Mouse (Mus musculus) megakaryocyte, adult 5-6 weeks (primary cell): Measurements from ENCODE around the gene Pheta1. TPM values are rescaled to one million over a fixed set of nuclear protein-coding genes. Genes with fewer than 3 reads are reported as not detected.

Source experiments
- ATAC-seq: 2 replicates; pipeline ENCODE4 v1.8.0; 2016; ENCODE audit warnings: mild to moderate bottlenecking, inconsistent platforms; ENCODE audit not compliant: poor library complexity, severe bottlenecking
- total RNA-seq, 2 experiments: library from RNA; stranded (forward) in 1 of 2; stranded (reverse) in 1 of 2; fragments of 153-499, 151-499 nt in 1 of 2; fragments of 221-1000, 200-1000 nt in 1 of 2; gene quantifications; 2 replicates each; pipeline versions ENCODE4 v1.2.3 to v1.2.4; 2015 to 2017

Pheta1 gene
- total RNA-seq, 2 experiments from 2014 or later, result 1.2 to 1.8 TPM

DNA sequence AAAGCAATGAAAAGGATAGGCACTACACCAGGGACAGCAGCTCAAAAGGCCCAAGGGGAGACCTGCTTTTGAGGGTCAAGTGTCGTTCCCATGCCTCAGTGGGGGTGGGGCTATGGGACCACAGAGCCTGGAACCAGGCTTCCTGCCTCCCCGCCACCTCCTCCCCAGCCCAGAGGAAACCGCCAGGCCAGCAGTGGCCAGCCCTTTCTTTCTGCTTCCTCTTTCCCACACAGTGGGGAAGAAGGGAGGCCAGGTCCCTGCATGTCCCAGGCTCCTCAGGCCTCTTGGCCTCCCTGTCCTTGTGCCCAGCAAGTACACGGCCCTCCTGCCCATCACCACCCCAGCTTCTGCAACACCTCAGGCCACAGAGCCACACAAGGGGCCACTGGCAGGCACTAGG, 24.7 kb upstream of the Pheta1 start:
- ATAC-seq, result peak; percentile 89

DNA sequence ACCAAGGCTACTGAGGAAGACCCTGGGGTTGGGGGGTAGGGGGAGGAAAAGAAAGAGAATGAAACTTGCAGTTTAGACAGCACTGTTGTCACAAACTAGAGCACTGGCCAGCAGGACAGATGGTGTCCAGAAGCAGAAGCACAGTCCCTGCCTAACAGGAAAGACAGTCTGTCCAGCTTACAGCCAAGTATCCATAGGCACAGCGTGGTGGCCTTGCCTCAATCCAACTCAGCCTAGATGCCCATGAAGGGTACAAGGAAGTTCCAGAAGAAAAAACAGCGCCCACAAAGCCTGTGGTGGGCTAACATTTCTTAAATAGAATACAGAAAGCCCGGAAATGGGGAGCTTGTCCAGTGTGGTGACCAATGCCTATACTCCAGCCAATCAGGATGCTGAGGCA, 23.2 kb upstream of the Pheta1 start:
- ATAC-seq, result no peak

DNA sequence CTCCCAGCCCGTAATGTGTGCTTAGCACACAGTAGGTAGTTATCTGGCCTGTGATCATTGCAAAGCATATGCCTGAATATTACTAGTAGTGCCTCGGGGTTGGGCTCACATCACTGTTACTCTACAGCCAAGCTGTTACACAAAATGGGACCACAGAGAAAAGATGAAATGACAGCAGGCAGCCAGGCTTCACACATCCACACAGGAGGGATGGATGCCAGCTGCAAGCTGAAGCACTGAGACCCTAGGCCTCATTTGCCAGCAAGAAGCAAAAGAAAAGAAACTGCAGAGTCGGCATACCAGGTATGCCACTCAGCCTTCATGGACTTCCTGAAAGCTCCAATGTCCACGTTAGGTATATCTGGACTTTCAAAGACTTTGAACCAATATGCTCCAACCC, 20.9 kb upstream of the Pheta1 start:
- ATAC-seq, result no peak

DNA sequence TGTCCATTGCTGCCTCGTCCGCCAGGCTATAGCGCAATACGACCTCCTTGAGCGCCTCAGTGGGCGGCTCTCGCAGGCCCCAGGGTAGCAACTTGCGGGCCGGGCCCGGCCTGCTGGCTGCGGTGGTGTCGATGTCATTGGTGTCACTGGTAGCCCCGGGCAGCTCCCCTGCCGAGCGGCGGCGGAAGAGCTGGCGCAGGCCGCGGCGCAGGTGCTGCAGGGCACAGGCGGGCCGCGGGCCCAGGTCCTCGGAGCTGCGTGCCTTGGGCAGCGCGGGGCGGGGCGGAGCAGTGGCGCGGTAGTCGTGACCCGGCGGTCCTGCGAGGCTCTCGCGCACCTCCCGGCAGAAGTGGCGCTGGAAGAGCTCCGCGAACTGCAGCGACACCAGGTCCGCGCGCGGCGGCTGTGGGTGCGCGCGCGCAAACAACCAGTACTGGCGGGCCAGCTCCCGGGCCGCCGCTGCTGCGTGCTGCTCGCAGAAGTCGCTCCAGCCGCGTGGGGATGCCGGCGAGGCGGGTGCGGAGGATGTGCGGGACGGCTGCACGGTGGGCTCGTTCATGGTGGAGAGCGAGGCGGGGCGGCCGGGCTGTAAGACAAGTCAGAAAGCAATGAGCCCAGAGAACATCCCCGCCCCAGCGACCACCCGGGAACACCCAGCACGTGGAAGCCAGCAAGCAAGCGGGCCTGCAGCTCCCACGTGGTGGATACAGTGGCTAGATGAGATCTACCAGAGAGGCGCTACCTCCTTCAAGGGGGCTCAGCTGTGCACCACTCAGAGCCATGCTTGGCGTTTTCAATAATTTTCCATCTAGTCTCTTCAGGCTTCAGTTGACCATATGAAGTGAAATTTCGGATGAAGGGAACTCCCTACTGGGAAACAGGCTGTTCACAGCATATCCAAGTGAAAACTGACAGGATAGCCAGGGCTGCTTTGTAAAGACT, 20.0 kb upstream of the Pheta1 start:
- no peak for ATAC-seq

DNA sequence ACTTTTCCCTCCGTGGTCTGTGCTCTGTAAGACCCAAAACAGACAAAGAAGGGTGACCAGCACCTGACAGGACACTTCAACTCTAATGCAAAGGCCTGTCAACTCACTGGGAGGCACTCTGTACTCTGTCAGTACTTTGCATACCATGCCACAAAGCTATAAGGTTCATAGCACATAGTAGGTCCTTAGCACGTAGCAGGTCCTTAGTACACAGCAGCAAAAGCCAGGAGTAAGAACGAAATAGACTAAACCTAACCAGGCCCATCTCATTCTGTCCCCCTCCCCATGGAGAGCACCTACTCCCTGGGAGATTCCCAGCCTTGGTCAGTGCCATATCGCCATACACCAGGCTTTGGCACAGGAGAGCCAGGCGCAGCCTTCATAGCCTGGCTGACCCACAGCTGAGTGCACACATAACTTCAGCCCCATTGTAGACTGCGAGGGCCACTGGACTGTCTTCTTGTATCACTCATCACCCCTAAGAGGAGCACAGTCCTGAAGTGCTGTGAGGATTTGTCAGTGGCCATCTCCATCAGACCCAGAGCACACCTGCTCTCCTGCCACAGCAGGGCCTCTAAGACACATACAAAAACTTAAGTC, 17.7 kb upstream of the Pheta1 start:
- no peak for ATAC-seq

DNA sequence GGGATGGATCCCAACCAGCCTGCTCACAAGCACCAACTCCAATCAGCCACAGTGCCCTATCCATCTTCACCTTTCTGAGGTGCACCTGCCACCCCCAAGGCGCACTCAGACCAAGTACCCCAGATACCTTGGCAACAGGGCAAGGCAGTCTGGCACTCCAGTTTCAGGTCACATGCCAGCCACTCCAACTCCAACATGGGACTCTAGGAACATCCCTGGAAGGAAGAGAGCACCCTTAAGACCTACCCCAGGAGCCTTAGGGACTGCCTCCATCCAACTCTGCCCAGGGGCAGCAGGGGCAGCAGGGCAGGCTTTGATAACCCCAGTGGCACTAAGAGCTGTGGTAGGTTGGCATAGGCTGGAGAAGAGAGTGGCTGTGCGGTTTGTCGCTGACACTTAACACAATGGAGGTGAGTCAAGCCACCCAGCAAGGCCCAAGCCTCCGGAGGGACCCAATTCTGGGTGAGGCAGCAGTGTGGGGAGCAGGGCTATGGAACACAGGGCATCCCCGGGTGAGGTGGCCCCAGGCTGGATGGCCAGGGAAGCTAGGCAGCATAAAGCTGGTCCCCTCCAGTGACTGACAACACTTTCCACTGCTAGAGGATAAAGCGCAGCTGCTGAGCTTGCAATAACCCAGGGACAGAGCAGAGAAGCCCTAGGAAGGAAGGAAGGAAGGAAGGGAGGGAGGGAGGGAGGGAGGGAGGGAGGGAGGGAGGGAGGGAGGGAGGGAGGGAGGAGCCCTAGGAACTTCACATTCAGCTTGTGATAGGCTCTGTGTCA, 16.2 kb upstream of the Pheta1 start:
- ATAC-seq, result no peak

DNA sequence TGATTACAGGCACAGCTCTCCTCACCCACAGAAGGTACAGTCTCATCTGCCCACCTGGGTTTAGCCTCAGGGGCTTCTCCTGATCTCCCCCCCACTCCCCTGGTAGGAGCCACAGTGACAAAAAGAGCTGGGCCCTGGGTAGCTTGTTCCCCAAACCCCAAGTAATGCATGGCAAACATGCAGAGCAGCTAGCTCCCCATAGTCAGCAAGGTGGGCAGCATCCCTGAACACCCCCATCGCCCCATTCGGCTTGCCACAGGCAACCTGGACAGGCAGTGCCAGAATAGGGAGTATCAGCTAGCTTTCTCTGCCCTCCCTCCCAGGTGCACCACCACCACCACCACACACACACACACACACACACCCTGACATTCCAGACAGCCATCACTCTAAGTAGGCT, 15.6 kb upstream of the Pheta1 start:
- no peak for ATAC-seq

DNA sequence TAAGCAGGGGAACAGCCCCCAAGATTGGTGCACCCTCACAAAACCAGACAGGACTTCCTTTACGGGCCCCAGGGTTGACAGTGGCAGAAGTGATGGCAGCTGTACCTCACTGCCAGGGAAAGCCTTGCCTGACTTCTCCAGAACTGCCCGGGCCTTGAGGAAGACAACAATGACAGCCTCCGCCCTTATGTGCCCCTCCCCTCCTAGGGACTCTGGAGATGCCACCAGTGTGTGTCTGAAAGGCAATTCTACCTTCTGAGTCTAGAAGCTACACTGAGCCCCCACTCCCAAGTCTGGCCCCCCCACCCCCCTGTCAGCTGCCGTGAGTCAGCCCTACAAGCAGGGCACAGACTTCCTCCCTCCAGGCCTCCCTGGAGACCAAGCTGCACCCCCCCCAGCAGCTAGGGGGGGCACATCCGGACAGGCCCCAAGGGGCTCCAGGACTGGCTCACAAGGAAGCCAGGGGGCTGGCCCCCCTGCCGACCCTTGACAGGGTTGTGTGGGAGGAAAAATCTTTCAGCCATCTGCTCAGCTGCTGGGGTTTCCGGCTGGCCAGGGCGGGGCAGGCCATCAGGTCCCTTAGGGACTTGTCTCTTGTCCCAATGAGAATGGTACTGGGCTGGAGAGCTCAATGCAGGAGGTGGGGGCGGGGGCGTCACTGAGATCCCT, 15.1 kb upstream of the Pheta1 start:
- ATAC-seq, result no peak

DNA sequence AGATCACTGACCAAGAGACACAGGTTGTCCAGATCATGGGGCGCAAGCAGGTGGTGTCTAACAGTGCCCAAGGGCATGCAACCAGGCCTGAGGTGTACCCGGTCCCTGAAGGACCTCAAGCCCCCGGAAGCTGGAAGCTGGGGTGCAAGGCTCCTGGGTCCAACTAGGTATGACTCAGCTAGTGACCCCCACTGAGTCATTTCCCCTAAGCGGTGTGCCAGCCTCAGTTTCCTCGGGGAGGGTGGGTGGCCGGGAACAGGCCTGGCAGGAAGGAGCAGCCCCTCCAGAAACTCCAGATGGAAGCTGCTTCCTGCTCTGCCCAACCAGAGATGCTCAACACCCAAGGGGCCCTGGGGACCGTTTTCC, 14.6 kb upstream of the Pheta1 start:
- no peak for ATAC-seq

DNA sequence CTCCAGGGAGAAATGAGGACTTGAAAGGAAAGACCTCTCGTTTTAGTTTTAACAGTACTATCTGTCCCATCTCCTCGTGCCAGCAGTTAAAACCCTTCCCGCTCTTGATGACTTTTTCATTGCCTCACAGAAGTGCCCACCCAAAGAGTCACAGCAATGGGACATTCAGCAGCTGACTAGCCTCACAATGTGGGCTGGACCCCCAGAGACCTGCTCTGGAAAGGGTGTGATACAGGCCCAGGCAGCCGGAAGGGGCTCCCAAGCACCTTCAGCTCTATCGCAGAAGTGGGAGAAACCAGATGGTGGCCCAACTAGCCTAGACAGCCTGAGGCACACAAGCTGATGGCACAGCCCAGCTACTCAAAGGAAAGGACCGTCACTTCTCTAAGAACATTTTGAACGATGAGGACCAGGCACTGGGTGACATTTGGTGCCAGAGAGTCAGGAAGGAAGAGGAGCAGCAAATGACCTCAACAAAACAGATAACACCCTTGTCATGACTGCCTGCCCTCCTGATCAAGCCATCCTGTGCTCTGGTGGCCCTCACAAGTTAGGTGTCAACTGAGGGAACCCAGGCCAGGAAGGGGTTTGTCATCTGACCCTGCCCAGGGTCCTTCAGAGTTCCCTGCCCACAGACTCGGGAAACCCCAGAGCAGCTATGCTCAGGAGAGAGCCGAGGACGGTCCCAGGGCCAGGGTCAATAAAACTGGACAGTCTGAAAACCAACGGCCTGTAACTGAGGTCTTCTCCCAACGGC, 13.6 kb upstream of the Pheta1 start:
- ATAC-seq, result no peak

DNA sequence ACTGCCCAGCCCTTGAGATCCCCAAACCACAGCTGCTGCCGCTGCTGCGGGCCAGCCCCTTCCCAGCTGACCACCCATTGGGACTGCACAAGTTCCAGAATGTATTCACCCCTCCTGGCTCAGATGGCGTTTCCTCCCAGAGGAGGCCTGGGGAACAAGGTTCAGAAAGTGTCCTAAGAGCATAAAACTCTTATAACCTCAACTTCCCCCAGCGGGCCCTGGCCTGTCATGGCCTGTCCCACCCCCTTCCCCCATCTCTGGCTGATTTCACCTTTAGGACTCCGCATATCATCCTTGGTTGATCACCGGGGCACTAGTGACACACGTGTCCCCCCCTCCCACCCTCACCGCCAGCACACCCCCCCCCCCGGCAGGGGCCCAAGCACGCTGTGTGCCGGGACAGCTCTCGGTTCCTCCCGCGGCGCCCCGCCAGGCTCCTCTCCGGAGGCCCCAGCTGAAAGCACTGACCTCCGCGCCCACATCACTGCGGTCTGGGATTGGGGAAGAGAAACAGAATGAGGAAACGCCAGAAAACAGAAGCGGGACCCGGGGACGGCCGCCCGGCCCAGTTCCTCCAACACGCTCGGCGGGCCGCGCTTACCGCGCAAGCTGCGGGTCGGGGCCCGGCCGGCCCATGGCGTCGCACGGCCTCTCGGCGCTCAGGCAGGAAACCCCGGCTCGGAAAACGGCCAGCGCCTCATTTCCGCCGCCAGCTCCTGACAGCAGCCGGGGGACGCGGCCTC, 12.7 kb upstream of the Pheta1 start:
- peak; percentile 39 for ATAC-seq

DNA sequence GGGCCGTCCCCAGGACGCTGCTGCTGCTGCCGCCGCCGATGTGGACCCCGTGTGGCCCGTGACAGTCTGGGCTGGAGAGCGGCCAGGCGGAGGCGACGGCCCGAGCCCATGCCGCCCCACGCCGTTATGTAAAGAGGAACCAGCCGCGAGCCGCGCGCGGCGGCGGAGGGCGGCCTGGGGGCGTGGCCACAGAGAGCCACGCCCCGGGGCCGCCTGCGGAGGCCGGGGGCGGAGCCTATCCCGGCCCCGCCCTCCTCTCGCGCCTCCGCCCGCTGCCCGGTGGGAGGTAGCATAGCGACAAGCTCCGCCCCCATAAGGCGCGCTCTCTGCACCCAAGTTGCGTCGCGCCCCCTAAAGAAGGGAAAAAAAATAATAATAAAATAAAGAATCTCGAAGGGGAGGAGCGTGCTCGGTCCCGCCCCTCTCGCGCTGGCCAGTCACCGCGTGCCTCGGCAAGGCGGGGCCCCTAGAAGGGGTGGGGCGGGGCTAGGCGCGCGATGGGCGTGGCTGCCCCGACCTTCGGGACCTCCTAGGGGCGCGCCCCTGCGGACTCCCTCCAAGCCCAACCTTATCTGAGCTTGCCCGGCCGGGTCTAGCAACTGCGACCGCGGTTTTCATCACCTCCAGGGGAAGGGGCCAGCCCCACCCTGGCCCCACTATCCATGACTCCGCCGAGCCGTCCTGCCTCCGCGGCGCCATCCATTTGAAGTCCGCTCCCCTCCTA, 11.9 kb upstream of the Pheta1 start:
- peak; percentile 61 for ATAC-seq

DNA sequence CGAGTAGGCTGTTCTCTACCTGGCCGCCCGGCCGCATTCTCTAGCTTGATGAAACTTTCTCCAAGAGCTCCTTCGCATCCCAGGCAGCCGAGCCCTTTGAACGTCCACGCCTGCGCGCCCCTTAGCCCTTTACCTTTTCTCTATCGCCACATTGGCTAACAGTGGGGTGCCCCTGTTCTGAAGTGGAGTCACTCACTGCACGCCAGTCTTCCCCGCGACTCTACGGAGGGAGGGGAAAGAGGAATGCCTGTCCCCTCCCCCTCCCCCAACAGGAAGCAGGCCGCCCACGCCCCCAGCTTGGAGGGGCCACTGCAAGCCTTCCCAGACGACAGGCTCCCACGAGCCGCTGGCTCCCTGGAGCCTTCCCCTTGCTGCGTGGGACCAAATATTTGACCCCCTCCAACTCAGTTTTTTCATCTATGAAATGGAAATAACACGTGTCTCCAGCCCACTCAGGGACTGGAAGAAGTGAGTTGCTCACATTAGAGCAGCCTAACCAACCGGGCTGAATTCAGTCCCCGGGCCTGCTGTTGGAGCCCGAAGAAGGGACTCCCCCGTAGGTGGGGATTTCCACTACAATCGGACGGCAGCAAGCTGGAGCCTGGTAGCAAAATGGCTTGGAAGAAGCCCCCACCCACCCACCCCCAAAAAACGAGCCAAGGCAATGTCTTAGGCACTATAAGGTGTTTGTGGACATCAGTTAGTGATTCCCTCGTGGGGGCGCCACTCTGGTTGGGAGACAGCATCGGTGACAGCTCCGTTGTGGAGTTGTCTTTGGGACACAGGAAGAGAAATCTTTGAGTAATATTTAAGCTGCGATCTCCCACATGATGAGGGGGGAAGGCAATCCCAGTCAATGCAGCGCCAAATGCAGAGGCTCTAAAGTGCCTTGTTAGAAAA, 11.1 kb upstream of the Pheta1 start, which contains the start of gene Sh2b3:
Gene Sh2b3, minus strand, starts transcription at position 206 of the 900 bp plus-strand sequence.
- ATAC-seq, result no peak

DNA sequence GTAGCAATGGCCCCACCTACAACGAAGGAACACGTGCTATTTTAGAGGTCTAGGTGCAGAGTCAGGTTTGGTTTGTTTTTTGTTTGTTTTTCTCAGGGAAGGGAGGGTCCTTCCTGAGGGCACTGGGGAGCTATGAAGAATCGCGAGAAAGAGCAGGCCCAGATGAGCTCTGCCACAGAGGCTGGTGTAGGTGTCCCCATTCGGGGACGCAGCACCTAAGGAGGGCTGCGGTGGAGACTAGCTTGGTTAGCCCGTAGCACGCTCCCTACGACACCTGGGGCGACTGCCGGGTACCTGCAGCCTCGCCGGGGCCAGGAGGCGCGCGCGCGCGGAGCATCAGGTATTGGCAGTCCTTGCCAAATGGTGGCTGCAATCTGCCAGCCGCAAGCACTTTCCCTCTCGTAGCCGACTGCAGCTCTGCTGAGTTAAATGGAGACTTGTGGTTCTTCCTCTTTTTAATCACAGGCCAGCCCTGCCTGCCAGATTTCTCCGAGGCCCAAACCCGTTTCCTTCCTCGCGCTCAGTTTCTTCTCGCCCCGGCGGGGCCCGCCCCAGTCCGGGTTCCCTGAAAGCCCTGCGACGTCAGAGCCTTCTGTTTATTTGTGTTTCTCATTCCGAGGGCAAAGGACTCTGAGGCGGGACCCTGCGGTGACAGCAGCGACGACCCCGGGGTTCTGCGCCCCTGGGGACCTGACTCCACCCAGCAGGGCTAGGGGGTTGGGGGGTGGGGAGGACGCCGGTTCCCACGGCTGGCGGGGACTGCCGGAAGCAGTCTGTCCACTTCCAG, 10.2 kb upstream of the Pheta1 start:
- ATAC-seq, result peak; percentile 24

DNA sequence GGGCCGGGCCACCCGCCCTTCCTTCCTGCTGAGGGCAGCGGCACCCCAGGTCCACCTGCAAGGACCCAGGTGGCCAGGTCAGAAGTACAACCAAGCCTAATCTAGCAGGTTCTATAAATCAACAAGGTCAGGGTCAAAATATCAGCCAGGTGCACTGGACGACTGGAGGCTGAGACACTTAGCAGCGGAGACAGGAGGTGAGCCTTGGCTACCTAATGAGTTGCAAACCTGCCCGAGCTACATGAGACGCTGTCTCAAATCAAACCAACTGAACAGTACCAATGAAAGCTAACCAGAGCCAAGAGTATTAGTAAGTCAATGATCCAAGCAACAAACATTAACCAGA, 9.7 kb upstream of the Pheta1 start:
- no peak for ATAC-seq

DNA sequence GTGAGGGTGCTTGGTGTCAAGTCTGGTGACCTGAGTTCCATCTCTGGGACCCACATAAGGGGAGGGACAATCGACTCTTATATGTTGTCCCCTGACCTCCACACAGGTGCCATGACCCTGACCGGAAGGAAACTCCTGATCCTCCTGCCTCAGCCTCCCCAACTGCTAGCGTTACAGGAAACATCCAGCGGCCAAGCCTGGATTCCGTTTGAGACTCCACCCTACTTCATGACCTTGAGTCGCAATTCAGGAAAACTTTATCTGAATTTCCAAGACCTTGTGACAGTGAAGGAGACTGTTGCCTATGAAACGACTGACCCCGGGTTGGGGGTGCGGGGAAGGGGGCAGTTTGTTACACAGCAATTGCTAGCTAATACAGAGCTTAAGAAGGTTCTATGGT, 7.3 kb upstream of the Pheta1 start:
- no peak for ATAC-seq

DNA sequence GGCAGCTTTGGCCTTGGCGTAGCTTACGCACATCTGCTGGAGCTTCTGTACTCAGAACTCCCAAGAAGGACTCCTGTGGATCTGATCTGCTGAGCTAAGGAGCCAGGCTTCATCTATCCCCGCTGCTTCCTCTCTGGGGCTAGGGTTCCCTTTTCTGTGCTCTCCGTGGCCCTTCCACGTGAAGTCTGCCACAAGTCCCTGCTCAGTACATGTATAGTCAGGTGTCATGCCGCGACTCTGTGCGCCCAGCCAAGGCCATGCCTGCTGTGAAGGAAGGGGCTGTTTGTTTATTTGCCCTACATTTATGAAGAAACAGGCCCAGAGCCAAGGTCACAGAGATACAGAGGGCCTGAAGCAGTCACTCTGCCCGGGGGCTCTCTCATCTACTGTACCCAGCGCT, 6.8 kb upstream of the Pheta1 start:
- no peak for ATAC-seq
